Mouse (Mus musculus) liver, postnatal 0 days (tissue): Measurements from ENCODE around the gene Ptpro.

Experiments used
- CTCF ChIP-seq: sonication (generic); IDR thresholded peaks from 2 replicates; pipeline ENCODE4 v1.5.1; 2016; ENCODE audit warnings: antibody characterized with exemption, low read depth
- EP300 ChIP-seq: IDR thresholded peaks from 2 replicates; pipeline ENCODE4 v1.6.1; 2016; ENCODE audit warnings: antibody characterized with exemption, low read depth, mild to moderate bottlenecking

- no peak for TF ChIP-seq CTCF
- TF ChIP-seq EP300: no peak
Measured at GRCm38 (mm10) chr6:137210991-137211390, 41.1 kb upstream of the Ptpro start.
